Mouse (Mus musculus): ENCODE measurements around the gene Tmco5b. TPM values are rescaled to one million over a fixed set of nuclear protein-coding genes. Genes with fewer than 3 reads are reported as not detected.
A peak's percentile ranks its signal among the peaks of the same experiment; 100 is the strongest.

Gene Tmco5b
- not detected in 2 replicates for polyA plus RNA-seq (2015; fragmentation: Nextera tagmentation; extraction: Ambion mirVana)

DNA sequence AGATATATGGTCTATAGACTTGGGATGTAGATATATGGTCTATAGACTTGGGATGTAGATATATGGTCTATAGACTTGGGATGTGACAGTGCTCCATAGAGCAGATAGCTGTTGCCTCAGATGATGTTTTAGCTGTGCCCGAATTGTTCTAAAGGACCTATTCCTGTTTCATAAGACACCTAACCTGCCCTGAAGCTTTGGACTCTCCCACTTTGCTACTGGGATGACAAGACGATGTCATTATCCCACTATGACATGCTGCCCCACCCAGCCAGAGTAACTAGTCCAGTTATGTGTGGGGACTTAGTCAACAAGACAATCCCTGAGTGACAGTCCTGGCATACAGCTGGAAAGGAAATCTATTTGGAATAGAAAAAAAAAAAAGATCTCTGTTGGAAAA is at the start of gene Tmco5b:
Tmco5b (plus strand) TSS at position 301 of the 400 bp plus-strand sequence.
- DNase-seq (ENCODE audit: low spot score), result no peak

DNA sequence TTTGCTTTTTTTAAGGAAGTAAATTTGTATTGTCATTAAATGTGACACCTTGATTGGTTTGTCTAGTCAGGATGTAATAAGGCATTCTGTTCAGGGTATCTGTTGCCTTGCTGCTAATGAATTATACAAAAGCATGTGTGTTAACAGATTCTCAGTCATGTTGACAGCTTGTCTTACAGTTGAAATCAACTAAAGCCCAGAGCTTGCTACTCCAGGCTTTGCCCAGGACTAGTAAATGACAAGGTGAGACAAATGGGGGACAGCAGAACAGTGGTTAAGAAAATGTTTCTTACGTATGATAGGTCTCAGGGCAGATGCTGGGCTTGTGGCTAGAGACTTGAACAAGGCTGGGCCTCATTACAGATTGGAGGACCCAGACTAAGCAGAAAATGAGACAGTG is 48.5 kb upstream of the Tmco5b start:
- no peak for DNase-seq (ENCODE audit: low spot score)

DNA sequence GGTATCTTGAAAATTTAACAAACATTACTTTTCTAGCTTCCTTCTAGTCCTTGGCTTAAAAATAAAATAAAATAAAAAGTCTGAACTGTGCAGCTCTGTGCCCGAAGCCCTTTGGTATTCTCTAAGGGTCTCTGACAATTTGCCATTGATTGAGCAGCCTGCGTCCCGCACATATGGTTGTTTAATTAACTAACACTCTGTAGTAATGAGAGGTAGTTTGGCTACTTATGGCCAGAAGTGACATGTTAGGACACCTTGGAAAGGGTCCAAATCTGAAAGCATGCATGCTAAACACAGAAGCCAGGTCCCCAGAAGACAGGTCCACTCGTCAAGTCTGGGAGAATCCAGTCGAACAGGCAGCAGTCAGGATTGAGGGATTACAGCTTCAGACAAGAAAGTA is 46.7 kb upstream of the Tmco5b start:
- DNase-seq (ENCODE audit: low spot score), result no peak

DNA sequence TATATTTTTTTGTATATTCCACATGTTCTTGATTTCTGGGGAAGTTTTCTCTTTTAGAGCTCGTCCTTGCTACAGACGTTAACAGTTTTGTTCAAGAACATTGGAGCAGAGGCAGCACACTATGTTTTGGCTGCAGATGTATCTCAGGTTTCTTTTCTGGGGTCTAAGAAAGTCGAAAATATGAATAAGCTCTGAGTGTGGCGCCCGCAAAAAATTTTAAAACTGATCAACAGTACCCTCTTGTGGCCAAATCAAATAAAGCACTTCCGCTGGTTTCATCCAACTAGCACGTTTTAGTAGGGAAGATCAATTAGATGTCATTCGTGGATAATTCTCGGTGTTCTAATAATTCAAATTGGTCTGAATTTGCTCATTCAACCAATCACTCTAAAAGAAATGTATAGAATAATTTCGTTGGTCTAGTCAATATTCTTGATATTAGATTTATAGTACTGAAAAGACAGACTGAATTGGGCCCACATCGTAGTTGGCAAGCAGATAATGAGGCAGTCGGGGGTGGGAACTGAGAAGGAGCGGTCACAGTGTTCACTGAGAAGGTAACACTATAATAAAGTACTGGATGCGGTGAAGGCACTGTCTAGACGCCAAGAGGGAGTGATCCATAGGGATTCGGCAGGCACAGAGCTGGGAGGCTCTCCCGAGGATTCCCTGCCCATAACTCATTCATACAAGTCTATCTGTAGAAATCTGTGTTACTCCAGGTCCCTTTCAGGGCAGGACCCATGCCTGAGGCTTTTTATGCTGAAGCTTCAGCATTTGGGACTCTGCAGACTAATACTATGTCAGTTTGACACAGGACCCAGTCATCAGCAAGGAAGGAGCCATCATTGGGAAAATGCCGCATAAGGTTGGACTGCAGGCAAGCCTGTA is 17.1 kb downstream of the Tmco5b start:
- no peak for DNase-seq (ENCODE audit: low spot score)

DNA sequence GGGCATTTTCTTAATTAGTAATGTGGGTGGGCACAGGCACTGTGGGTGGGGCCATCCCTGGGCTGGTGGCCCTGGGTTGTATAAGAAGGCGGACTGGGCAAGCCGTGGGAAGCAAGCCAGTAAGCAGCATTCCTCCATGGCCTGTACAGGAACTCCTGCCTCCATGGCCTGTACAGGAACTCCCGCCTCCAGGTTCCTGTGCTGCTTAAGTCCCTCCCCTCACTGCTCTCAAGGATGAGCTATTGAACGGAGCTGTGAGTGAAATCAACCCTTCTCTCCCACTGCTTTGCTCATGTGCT is 17.7 kb downstream of the Tmco5b start:
- DNase-seq (ENCODE audit: low spot score), result no peak

DNA sequence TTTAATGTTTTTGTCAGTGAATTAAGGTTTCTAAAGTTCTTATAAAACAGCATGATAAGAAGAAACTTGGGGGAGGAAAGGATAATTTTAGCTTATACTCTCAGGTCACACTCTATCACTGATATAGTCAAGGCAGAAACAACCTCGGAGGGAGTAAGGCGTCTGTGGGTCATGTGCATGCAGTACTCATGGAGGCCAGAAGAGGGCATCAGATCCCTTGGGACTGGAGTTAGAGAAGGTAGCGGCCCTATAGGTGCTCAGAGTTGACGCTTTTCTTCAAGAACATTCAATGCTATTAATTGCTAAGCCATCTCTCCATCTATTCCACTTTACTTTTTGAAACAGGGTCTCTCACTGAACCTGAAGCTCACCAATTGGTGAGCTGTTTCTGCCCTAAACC is 19.8 kb downstream of the Tmco5b start:
- DNase-seq (ENCODE audit: low spot score), result peak; percentile 14

DNA sequence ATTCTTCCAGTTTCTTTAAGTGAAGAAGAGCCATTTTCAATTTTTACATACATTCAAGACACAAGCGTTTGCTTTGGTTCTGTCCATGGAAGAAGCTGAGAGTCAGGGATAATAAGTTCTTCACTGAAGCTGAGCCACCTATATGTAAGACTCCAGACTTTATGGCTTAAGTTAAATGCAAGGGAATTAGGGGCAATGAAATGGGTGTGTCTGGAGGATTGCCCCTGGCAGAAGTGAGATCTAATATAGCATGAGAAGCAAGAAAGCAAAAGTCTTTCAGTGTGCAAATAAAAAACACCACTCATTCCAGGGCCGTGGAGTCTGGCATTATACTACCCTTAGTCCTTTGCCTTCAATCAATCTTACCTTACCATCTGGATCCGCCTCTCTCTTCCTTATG is 25.7 kb downstream of the Tmco5b start:
- DNase-seq (ENCODE audit: low spot score), result no peak

DNA sequence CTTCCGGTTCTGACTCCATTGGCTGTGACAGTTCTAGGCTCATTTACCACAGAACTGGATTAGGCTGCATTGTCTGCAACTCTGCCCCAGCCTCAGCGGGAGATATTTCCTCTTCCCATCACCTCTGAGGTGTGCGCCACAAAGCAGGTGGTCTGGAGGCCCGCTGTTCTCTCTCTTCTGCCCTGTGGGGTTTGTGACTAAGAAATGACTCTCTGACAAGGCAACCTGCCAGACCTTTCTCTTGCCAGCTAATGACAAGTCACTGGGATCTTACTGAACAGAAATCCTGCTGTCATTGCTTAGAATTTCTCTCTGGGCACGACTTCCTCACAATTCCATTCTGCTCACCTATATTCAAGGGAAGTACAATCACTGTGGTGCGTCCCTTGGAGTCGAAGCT is 37.5 kb downstream of the Tmco5b start:
- no peak for DNase-seq (ENCODE audit: low spot score)

DNA sequence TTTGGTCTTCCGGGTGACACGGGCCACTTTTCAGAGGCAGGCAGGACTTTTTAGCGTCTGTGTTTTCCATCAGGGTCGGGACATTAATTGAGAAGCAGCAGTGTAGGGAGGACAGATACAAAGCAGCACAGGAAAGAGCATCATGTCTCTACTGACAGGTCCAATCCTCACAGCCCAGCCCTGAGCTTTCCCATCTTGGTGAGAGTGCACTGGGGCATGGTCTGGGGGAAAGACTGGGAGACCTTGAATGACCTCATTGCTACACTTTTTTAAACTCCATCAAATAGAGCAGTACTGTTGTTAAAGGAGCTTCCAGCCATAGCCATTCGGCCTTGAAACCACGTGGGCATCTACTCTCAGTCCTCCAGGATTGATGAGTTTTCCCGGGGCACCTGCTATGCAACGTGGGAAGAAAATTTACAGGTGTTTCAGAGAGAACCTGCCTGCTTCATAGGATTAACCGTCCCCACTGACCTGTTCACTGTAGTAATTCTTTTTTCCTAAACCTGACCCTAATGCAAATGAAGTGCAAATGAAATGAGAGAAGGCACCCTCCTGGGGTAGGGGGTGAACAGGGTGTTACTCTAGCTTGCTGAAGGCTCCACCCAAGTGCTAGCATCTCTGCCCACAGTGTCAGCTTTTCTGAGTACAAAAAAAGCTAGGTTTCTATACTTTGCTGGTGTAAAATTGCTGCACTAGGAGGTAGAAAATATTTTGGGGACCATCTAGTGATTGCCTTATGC is 48.4 kb downstream of the Tmco5b start:
- DNase-seq (ENCODE audit: low spot score), result no peak

DNA sequence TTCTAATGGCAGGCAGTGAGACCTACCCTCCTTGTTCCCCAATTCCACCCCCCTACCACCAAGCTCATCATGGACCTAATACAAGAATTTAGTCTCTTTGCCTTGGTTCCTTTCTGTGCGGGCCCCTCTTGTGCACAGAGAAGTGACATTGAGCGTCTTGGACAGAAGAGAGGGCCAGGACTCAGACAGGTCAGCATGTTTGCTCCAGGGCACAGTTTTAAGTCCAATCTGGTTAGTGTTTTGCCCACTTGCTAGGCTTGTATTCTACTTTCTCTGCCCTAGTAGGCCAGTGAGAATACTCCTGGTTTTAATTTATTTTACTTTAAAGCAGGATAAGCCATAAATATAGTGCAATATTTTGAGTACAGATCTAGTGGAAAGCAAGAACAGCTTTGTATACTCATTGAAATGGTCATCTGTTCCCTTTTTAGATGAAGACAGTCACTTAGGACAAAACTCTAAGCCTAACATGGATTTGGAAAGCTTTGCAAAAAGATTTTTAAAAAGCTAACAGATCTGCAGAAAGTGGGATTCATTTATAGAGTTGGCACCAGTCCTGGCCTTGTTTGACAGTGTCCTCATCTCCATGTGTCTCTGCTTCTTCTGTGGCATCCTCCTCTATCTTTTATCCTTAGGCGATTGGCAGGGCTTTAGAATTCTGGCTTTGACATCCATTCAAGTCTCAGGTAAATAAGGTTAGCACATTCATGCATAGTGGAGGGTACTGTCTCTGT is 50.2 kb downstream of the Tmco5b start:
- no peak for DNase-seq (ENCODE audit: low spot score)

DNA sequence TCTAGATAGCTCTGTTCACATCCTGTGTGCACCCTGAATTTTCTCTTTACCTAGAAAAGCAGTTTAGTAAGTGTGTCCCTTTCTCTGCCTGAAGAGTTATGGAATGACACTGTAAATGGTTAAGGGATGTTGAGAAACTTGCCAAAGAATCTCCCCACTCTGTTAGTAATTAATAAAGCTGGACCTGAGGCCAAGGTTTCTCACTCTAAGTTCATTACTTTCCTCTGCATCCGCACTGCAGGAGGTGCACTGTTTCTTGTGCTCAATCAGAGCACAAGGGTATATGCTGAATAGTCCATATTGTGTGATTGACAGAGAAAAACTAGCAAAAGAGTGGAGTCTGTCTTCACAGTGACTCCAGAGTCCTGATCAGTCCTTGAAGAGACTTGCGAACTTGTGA is 59.0 kb downstream of the Tmco5b start:
- DNase-seq (ENCODE audit: low spot score), result no peak

Other genes with a start within 250 kb of the Tmco5b start
- 0.04 and 1.2 TPM in 2 replicates for gene Ryr3, start 68.6 kb upstream of the Tmco5b start, polyA plus RNA-seq (2015; fragmentation: Nextera tagmentation; extraction: Ambion mirVana)
- 0.47 and 0.62 TPM in 2 replicates for gene Fmn1, start 42.0 kb downstream of the Tmco5b start, polyA plus RNA-seq (2015; fragmentation: Nextera tagmentation; extraction: Ambion mirVana)

Data from thymus, postnatal 0 days (tissue).